Comparison of ENCODE assay signal across 12 mouse cellular contexts in the genomic region with DNA sequence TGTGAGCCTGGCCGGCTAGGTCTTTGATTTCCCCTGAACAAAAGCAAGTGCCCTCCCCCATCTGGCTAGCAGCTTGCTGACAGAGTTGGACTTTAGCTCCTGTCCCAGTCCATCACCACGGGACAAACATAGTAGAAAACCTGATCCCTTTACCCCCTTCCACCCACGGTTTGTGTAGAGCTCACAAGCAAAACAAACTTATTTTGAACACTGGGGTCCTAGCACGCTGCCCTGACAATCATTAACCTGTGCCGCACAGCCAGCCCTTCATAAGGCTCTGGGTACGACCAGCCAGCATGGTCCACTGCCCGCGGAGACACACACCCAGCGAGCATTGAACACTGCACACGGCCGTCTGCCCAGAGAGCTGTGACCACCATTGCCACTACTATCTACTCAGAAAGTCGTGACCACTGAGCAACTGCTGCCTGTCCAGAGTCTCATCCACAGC. TPM values are rescaled to one million over a fixed set of nuclear protein-coding genes. Genes with fewer than 3 reads are reported as not detected.
A peak's percentile ranks its signal among the peaks of the same experiment; 100 is the strongest.
DNase-seq lines count a peak whose midpoint lies in the region; ATAC-seq lines count a peak whose summit lies in the region.
"Had no signal": no experiment of that assay in that cellular context is flagged by ENCODE, and none has a peak within 500 bp of the region (broad histone marks: within the 10 kb centered on the region; RNA-seq: fewer than 3 reads in every experiment).

A gene (plus strand): TSS at position 292 of the 451 bp plus-strand sequence.

- no peak within 1 kb of the TSS for H3K9ac ChIP-seq in heart, embryonic 15.5 days
- H3K9ac ChIP-seq in embryonic facial prominence, embryonic 13.5 days: no peak within 1 kb of the TSS
- H3K9ac ChIP-seq in kidney, embryonic 16.5 days (replicated peaks; ENCODE audit: low read length): no peak within 1 kb of the TSS
- peak within 1 kb of the TSS; percentile 21; the same call in 1 of the 2 replicates for H3K9ac ChIP-seq in liver, embryonic 15.5 days
- H3K9ac ChIP-seq: neural tube, embryonic 13.5 days had no signal

- H3K36me3 ChIP-seq in heart, embryonic 15.5 days: no peaks in the 10 kb centered on the region
- H3K36me3 ChIP-seq in embryonic facial prominence, embryonic 13.5 days: no peaks in the 10 kb centered on the region
- no peaks in the 10 kb centered on the region for H3K36me3 ChIP-seq in kidney, embryonic 16.5 days (ENCODE audit: insufficient read depth, low read length)
- H3K36me3 ChIP-seq in liver, embryonic 15.5 days (replicated peaks): no peaks in the 10 kb centered on the region
- H3K36me3 ChIP-seq: neural tube, embryonic 13.5 days had no signal

- peaks cover 4% of the 10 kb centered on the region for H3K4me1 ChIP-seq in heart, embryonic 15.5 days (replicated peaks)
- peaks cover 17% of the 10 kb centered on the region for H3K4me1 ChIP-seq in embryonic facial prominence, embryonic 13.5 days
- peaks cover 23% of the 10 kb centered on the region for H3K4me1 ChIP-seq in kidney, embryonic 16.5 days (ENCODE audit: insufficient read depth, low read length)
- peaks cover 2% of the 10 kb centered on the region; the same call in 1 of the 2 replicates for H3K4me1 ChIP-seq in liver, embryonic 15.5 days (replicated peaks)

- ATAC-seq in heart, embryonic 15.5 days (replicated peaks; ENCODE audit: insufficient number of reproducible peaks, insufficient read depth, low FRiP score, low read depth): no peak
- ATAC-seq in embryonic facial prominence, embryonic 13.5 days (ENCODE audit: insufficient number of reproducible peaks, insufficient read depth, low FRiP score, low TSS enrichment, low read depth): no peak
- peak; percentile 96 for ATAC-seq in kidney, embryonic 16.5 days (ENCODE audit: low FRiP score, low TSS enrichment)
- peak; percentile 63 for ATAC-seq in liver, embryonic 15.5 days (ENCODE audit: insufficient read depth)
- no peak for ATAC-seq in cerebellum, adult (ENCODE audit: insufficient number of reproducible peaks, low FRiP score, low TSS enrichment)
- no peak for ATAC-seq in erythroid progenitor cell, adult 5-6 weeks (replicated peaks; ENCODE audit: low FRiP score, poor library complexity, severe bottlenecking)

- no peaks in the 10 kb centered on the region for H3K27me3 ChIP-seq in heart, embryonic 15.5 days
- no peaks in the 10 kb centered on the region for H3K27me3 ChIP-seq in embryonic facial prominence, embryonic 13.5 days
- no peaks in the 10 kb centered on the region for H3K27me3 ChIP-seq in kidney, embryonic 16.5 days (ENCODE audit: insufficient read depth, low read length)
- no peaks in the 10 kb centered on the region for H3K27me3 ChIP-seq in liver, embryonic 15.5 days
- H3K27me3 ChIP-seq: neural tube, embryonic 13.5 days had no signal

- peak within 1 kb of the TSS; percentile 17; the same call in 1 of the 2 replicates for H3K27ac ChIP-seq in heart, embryonic 15.5 days
- 0 out of 2 replicates have a peak within 1 kb of the TSS, but pooled peaks have one; percentile 28 for H3K27ac ChIP-seq in embryonic facial prominence, embryonic 13.5 days
- H3K27ac ChIP-seq in kidney, embryonic 16.5 days (ENCODE audit: low read length): peak within 1 kb of the TSS; percentile 79
- peak within 1 kb of the TSS; percentile 72 for H3K27ac ChIP-seq in liver, embryonic 15.5 days (replicated peaks)
- H3K27ac ChIP-seq: neural tube, embryonic 13.5 days had no signal

- 65% methylated on average over 12 of the region's 12 CpGs for WGBS in heart, embryonic 15.5 days
- 58% methylated on average over 12 of the region's 12 CpGs for WGBS in embryonic facial prominence, embryonic 13.5 days
- 28% methylated on average over 12 of the region's 12 CpGs for WGBS in kidney, embryonic 16.5 days
- WGBS in liver, embryonic 15.5 days (ENCODE audit: insufficient replicate concordance): 48% methylated on average over 12 of the region's 12 CpGs

- no peak for DNase-seq in heart, adult 9 months (ENCODE audit: low spot score in 2 of 2)
- DNase-seq in cerebellum, adult 9-10 months: no peak
- DNase-seq: gastrocnemius, postnatal 10 days had no signal

- no peak within 1 kb of the TSS for H3K4me2 ChIP-seq in heart, embryonic 15.5 days
- no peak within 1 kb of the TSS for H3K4me2 ChIP-seq in embryonic facial prominence, embryonic 13.5 days
- H3K4me2 ChIP-seq in kidney, embryonic 16.5 days (replicated peaks; ENCODE audit: low read depth, low read length): peak within 1 kb of the TSS; percentile 28
- peak within 1 kb of the TSS; percentile 34 for H3K4me2 ChIP-seq in liver, embryonic 15.5 days
- H3K4me2 ChIP-seq: neural tube, embryonic 13.5 days had no signal

- H3K9me3 ChIP-seq in heart, embryonic 15.5 days (replicated peaks): no peaks in the 10 kb centered on the region
- H3K9me3 ChIP-seq in embryonic facial prominence, embryonic 13.5 days: no peaks in the 10 kb centered on the region
- peaks cover 4% of the 10 kb centered on the region; the same call in 1 of the 2 replicates for H3K9me3 ChIP-seq in kidney, embryonic 16.5 days (ENCODE audit: low read length)
- H3K9me3 ChIP-seq in liver, embryonic 15.5 days (replicated peaks): no peaks in the 10 kb centered on the region
- H3K9me3 ChIP-seq: neural tube, embryonic 13.5 days had no signal

- H3K4me3 ChIP-seq in heart, embryonic 15.5 days: no peak within 1 kb of the TSS
- H3K4me3 ChIP-seq in embryonic facial prominence, embryonic 13.5 days: no peak within 1 kb of the TSS
- H3K4me3 ChIP-seq in kidney, embryonic 16.5 days (ENCODE audit: low read length): no peak within 1 kb of the TSS
- H3K4me3 ChIP-seq in liver, embryonic 15.5 days (replicated peaks): peak within 1 kb of the TSS; percentile 44
- H3K4me3 ChIP-seq: neural tube, embryonic 13.5 days had no signal

RNA-seq across cellular contexts. Expression of the gene that starts here (rescaled TPM):
- polyA plus RNA-seq in heart, embryonic 15.5 days (2015; fragmentation: Nextera tagmentation; extraction: Ambion mirVana): 0.34 and 1.2 TPM in 2 replicates
- polyA plus RNA-seq in embryonic facial prominence, embryonic 13.5 days (2015; fragmentation: Nextera tagmentation; extraction: Ambion mirVana): 0.31 and 2.2 TPM in 2 replicates
- polyA plus RNA-seq in kidney, embryonic 16.5 days (2015; fragmentation: Nextera tagmentation; extraction: Ambion mirVana): 7.1 and 9.3 TPM in 2 replicates
- 170 and 287 TPM in 2 replicates for polyA plus RNA-seq in liver, embryonic 15.5 days (2015; fragmentation: Nextera tagmentation; extraction: Ambion mirVana)
- not detected in 2 replicates for total RNA-seq in erythroid progenitor cell, adult 5-6 weeks (2015; ENCODE audit: low replicate concordance)
- not detected in 2 replicates for total RNA-seq in erythroid progenitor cell, adult 5-6 weeks (2017; ENCODE audit: low replicate concordance)
- total RNA-seq: CH12.LX; hematopoietic stem cell, adult 5-6 weeks had no signal

Comparison
In these comparisons a context has a peak if more than half of its experiments do, and no peak if none do; other contexts are left out.
1. RNA of the gene that starts here (polyA plus RNA-seq): 170 to 287 TPM in liver, embryonic 15.5 days; 7.1 to 9.3 TPM in kidney, embryonic 16.5 days, 0.34 to 1.2 TPM in heart, embryonic 15.5 days and 0.31 to 2.2 TPM in embryonic facial prominence, embryonic 13.5 days; every median in the first group is over 10 times any median in the second.
2. ATAC-seq: peak in kidney, embryonic 16.5 days (single experiment) and liver, embryonic 15.5 days (single experiment); none in heart, embryonic 15.5 days (single experiment), embryonic facial prominence, embryonic 13.5 days (single experiment), cerebellum, adult (single experiment) and erythroid progenitor cell, adult 5-6 weeks (single experiment).
3. H3K27ac ChIP-seq: peak in every context shown above with its lines; median percentile 79 in kidney, embryonic 16.5 days; 72 in liver, embryonic 15.5 days; 28 in embryonic facial prominence, embryonic 13.5 days; 17 in heart, embryonic 15.5 days.
4. H3K4me2 ChIP-seq: peak in kidney, embryonic 16.5 days (single experiment) and liver, embryonic 15.5 days (single experiment); none in heart, embryonic 15.5 days (single experiment) and embryonic facial prominence, embryonic 13.5 days (single experiment).